Mouse (Mus musculus) CD8-positive naive resting alpha-beta T cell, adult 2 months (primary cell): Measurements from ENCODE around the gene Glb1l.

ENCODE experiments used
- DNase-seq, 2 experiments: peaks; one replicate each; pipeline ENCODE4 v3.0.0; 2022; ENCODE audit warnings: low read depth in 2 of 2, low spot score in 2 of 2

The Glb1l gene

DNA sequence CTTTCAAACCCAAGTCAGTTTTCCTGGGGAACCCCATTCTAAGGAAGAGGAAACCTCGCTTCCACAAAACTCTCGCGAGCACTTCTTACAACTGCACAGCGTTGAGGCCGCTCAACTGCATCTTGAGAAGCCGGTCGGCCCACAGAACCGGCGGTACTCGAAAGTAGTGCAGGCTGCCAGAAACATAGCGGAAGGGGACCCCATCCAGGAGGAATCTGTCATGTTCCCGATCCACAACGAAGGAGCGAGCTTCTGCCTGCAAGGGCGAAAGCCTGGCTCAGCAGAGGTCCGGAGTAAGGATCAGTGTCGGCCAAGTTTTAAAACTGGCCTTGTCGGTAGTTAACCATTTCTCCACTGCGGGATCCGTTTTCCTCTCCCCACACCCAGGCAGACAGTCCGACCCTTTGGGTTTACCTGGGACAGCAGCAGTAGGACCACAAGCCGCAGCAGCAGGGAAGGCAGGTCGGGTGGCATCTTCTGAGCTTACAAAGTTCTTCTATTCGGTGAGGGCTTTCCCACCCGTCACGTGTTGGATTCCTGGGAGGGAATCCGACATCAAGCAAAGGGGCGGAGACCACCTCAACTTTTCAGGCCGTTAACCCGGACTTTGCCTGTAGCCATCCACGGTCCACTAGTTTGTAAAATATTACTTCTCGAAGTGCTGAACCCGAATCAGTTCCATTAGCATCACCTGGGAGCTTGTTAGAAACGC is 1.5 kb downstream of the Glb1l start:
- DNase-seq: no peak

DNA sequence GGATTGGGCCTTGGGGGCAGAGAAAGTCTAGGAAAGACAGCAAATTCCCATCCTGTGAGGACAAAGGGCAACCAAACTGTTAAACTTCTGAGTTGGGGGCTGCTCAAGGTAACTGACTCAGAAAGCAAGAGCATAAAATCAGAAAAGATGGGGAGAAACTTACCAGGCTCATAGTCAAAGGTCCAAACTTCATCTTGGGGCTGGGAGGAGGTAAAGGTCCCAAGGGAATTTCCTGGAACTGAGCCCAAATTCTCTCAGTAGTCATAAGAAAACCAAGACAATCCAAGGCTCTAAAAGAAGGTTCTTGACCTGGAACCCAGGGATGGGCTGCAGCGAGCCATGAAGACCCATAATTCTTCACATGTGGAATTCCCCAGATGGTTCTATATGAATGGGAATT is 9.4 kb downstream of the Glb1l start:
- DNase-seq: no peak

DNA sequence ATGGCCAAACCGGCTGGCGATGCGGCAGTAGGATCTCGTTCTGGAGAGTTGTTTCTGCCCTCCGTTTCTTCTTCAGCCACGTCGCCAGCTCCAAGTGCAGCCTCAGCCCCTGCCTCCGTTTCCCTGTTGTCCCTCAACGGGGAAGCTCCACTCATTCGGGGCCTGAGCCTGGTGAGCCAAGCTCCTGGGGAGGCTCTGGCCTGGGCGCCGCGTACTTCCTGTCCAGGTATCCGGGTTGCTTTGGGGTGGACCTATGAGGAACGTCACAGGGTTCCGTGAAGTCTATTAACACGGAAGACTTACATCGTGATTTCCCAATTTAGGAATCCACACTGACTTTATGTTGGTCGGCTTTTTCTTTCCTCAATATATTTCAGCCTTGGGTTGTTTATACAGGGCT is 18.2 kb downstream of the Glb1l start:
- DNase-seq: no peak

DNA sequence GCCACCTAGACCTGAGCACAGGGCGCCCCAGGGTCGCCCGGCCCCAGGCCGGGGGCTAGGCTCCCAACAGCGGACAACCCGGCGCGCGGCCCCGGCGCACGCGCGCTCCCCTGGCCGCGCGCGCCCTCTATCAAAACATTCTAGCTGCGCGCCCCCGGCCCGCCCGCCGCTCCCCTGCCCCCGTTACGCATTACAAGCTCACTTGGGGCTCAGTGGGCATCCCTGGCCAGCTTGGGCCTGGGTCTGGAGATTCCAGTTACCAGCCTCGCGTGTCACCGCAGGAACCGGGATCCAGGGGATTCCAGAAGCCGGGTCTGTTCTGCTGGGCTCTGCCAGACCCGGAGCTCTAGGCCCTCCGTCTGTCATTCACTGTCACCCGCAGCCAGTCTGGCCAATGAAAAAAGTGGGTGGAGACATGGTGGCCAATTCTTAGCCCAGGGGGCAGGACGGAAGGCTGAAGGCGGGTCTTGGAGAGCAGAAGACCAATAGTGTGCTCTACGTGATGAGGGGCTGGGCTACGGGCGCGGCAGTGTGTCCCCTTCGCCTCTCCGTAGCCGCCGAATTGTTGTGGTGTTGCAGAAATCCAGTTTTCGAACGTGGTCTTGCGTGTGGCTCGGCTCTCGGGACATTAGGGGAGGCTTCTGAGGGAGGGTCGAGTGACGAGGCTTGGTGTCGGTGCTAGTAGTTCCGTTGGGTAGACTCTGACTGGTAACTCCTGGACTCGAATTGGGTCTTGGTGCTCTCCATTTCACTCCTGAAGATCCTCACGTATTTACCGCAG is 18.8 kb downstream of the Glb1l start, which contains the start of the genes Ankzf1 and Atg9a:
Gene Ankzf1, plus strand, starts transcription at position 530 of the 781 bp plus-strand sequence.
Gene Atg9a, minus strand, starts transcription at position 575 of the 781 bp plus-strand sequence.
- peak; percentile 92 to 93 for DNase-seq

DNA sequence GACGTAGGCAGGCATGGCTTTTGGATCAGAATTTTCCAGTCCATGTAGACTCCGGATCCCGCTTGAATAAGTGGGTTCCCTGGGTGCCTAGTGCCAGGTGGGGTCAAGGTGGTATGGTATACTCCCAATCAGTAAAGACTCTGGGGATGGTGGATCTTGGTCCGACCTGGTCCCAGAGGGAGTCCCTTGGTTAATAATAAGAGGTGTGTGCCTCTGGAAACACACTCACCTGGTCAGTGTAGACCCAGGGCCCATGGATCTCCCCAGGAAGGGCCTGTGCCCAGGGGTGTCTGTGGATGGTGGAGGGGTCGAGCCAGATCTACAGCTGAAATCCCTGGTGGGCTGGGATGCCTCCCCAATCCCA is 19.4 kb downstream of the Glb1l start:
- no peak for DNase-seq

DNA sequence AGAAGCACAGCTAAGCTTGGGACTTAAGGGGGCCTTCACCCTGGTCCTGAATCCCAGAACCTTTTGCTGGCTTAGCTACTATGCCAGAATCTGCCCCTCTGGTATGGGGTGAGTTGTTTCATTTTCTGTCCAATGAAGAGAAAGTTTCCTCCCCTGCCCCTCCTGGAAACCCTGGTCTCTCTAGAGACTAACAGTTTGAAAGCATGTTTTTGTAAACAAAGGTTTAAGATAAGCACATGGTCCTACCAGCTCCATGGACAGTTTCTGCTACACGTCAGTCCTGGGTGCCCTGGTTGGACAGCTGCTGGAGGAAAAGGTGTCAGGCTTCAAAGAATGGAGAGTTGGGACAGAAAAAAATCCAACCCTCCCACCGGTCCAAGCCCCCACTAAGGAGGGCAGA is 20.0 kb downstream of the Glb1l start:
- DNase-seq: no peak

DNA sequence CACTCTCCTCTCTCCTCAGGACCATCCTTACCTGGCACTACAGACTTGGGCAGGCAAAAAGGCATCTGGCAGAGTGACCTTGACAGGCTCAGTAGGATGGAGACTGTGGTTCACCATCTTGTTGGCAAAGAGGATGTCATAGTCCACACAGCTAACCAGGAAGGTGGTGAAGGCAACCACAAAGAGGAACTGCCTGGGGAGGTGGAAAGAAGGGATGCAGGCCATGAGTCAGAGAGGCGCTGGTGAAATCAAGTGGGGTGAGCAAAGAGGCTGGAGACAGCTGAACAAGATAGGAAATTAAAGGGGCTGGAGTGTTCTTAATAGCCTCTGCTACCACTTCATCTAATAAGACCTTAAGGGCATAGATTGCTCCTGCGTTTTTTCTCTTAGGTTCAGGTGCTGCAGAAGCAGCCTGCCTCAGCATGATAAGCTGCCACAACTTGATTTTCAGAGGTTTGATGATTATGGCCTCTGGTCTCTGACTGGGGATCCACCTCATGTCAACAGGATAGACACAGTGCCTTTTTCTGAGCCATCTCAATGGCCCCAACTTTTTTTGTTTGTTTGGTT is 22.6 kb downstream of the Glb1l start:
- no peak for DNase-seq

DNA sequence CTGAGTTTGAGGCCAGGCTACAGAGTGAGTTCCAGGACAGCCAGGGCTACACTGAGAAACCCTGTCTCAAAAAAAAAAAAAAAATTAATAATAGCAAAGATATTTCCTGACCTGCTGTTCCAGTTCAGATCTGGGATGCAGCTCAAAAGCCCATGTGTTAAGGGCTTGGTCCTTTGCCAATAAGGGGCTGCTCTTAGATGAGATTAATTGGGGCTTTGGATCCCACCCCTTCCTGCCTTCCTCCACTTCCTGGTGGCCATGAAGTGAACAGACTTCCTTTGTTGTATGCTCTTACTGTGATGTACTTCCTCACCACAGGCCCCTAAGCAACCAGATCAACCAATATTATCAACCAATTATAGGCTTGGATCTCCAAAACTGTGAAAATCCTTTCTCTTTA is 23.5 kb downstream of the Glb1l start:
- DNase-seq: no peak

DNA sequence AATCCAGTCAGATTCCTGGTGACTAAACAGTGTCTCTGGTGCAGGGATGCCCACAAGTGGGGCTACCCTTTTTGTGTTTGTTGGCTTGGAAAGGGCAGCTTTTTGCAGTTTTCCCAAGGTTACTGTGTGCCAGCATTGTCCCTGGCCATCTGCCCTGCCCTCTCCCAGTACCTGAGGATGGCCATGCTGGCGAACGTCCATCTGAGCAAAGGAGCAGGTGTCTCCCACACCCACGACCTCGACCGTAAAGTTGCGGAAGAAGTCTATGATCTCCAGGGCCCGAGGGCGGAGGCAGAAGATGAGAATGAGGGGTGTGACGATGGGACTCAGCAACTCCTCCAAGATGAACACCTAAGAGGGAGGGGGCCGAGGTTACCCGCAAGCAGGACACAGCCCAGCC is 25.1 kb downstream of the Glb1l start:
- no peak for DNase-seq

DNA sequence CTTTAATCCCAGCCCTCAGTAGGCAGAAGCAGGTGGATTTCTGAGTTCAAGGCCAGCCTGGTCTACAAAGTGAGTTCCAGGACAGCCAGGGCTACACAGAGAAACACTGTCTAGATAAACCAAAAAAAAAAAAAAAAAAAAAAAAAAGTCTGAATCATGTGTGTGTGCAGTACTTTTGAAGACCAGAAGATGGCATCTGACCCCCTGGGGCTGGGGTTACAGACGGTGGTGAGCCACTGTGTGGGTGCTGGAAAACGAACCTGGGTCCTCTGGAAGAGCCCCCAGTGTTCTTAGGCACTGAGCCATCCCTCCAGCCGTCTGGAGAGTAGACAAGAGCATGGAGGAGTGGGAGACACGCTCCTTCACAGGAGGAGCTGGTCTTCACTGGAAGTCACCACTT is 28.5 kb downstream of the Glb1l start:
- no peak for DNase-seq

DNA sequence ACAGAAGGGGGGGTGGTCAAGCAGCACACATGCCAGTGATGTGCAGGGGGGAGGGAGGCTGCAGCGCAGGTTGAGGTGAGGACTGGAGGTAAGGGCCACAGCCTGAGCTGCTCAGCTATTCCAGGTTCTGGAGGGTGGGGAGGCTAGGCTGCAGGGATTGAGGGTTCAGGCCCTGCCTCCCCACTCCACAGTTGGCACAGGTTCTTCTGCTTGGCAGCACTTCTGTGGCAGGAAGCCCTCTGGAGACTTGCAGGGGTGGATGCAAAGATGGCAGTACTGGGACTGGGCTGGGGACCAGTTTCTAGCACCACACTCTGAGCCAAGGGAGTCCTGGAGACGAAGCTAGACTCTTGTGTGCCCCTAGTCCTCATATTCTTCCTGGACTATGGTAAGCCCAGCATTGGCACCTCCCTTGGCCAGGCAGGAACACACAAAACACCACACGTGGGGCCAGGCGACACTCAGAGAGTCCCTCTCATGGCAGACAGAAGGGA is 29.2 kb downstream of the Glb1l start:
- no peak for DNase-seq

DNA sequence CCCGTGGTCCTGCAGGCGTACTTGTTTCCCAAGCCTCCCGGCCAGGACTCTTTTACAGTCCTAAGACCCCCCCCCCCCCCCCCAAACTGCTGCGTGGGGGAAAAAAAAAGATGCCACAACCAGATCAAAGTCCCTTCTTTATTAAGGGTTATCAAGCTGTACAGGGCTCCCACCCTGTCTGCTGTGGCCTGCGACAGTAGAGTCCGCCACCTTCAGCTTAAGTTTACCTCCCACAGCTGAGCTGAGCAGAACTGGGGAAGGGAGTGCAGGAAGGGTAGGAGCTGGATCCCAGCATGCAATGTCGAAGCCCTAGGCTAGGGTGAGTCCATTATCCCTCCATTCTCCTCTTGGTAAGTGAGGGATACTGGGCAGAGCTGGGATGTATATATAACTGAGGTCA is 29.9 kb downstream of the Glb1l start:
- DNase-seq: no peak

DNA sequence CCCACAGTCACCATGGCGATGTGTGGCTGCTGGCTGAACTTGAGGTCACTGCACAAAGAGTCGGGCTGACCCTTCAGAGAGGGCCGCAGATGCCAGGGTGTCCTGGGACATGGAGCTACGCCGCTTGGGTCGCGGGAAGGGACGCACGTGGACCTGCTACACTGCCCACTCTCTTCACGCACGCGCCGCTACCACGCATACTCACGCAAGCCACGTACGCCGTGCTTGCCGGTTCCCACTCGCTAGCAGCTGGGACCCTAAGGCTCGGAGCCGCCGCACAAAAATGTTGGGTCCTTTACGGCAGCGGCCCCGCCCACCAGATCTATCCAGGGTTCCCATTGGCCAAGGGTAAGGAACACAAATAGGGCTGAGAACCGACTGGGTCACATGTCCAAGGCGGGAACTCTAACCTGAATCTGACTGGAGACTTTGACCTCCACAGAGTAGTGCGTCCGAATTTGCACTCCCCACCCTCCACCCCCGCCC is 30.5 kb downstream of the Glb1l start, which contains the start of gene Abcb6:
Gene Abcb6, minus strand, starts transcription at position 288 of the 486 bp plus-strand sequence.
- DNase-seq: peak; percentile 66 to 73

DNA sequence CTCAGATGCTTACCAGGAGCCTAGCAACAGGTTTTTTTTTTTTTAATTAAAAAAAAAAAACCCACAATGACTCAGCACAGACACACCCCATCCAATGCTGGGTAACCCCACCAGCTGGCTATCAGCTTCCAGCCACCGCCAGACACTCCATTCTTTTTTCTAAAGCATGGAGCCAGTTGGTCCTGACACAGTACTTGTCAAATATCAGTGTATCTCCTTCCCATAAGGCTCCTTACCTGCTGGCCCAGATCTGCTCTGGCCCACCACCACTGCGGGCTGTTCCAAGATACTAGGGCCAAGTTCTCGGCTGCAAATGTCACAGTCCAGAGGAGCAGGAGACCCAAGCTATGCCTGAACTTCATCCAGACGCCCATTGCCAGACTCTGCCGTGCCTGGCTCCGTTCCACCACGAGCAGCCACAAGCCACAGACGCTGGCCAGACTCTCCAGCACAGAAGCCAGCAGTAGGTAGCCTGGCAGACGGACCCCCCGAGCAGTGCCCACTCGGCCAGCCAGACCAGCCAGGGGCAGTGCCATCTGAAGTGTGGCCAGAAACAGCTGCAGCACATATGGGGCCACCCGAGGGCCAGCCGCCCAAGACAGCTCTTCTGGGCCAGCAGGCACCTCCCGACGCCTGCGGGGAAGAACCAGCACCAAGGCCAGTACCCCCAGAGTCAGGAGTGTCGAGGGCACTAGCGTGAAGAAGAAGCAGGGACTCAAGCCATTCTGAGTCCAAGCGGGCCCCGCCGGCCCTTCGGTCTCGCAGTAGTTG is 31.1 kb downstream of the Glb1l start:
- peak in 1 of 2 experiments; percentile 6 for DNase-seq

DNA sequence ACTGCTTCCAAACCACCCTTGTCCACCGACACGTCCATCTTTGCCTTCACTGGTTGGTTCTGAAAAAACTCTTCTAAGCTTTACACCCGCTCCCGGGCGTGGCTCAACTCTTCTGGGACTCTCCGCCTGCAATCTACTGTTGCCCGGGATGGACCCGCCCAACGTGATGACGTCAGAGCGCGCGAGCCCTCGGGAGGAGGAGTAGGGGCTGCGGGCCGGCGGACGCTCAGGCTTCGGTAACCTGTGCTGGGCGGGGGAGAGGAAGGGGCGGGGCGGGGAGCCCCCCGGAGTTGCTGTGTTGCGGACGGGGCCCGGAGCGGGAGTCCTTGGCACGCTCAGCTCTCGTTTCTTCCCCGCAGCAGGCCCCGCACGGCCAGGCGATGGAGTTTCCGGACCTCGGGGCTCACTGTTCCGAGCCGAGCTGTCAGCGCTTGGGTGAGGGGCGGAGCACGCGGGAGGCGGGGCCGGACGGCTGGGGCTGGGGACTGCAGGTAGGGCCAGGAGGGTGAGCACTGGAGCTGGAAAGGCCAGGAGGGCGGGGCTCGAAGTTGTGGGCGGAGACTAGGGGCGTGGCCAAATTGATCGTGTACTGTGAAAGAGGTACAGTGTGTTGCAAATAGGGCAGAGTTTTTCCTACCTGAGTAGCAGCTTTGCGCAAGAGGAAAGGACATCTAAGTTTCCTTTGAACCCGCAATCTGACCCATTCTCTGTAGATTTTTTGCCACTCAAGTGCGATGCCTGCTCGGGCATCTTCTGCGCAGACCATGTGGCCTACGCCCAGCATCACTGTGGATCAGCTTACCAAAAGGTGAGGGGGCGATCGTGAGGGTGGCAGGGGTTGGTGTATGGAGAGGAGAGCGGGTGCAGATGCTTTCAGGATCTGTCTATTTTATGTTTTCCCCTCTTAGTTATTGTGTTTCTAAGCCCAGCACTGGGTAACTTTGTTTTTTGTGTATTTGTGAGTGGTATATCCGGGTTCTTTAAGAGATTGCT is 41.8 kb downstream of the Glb1l start, which contains the start of gene Zfand2b:
Gene Zfand2b, plus strand, starts transcription at position 175 of the 993 bp plus-strand sequence.
- peak; percentile 95 to 99 for DNase-seq

DNA sequence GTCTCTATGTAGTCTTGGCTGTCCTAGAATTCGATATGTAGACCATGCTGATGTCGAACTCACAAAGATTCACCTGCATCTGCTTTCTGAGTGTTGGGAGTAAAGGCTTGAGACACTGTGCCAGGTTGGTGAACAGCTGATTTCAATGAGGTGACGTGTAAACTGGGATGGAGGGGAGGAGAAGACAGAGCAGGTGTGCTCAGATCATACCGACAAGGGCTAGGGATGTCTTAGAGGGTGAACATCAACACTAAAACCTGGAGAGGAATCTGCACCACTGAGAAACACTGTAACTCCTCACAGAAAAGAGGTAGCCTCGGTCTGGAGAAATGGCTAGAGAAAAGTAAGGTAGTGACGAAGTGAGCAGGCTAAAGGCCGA is 42.5 kb downstream of the Glb1l start:
- DNase-seq: no peak

DNA sequence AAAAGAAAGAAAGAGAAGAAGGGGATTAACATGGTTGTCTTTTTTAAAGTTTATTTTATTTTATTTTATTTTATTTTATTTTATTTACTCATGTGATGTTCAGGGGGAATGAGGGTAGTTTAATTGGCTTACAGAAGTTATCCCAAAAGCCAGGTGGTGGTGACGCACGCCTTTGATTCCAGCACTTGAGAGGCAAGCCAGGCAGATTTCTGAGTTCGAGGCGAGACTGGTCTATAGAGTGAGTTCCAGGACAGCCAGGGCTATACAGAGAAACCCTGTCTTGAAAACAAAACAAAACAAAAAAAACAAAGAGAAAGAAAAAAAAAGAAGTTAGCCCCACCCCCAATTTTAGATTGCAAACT is 50.4 kb downstream of the Glb1l start:
- DNase-seq: no peak

DNA sequence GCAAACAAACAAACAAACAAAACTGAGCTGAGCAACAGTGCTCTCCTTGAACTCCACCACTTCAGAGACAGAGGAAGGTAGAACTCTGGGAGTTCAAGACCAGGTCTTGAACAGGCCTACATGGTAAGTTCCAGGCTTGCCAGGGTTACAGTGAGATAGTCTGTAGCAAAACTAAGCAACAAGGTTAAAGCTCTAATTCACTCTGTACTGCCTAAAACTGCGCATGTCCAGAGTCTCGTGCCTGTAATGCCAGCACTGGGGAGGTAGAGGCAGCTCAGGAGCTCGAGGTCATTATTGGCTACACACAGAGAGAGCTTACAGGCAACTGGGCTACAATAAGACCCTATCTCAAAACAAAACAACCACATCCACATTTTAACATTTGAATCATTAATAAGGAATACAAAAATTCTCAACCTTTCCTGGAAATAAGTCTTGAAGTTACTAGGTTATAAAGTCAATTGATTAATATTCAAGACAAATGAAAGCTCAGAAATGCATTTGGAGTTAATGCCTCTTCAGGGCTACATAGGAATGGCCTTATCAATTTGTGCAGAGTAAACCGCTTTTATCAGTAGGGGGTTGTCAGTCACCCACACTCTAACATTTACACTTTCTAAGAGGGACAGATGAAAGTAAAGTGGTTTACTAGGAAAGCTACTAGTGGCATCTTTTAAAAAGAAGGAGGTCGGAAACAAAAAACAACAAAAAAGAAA is 50.9 kb downstream of the Glb1l start:
- DNase-seq: no peak

DNA sequence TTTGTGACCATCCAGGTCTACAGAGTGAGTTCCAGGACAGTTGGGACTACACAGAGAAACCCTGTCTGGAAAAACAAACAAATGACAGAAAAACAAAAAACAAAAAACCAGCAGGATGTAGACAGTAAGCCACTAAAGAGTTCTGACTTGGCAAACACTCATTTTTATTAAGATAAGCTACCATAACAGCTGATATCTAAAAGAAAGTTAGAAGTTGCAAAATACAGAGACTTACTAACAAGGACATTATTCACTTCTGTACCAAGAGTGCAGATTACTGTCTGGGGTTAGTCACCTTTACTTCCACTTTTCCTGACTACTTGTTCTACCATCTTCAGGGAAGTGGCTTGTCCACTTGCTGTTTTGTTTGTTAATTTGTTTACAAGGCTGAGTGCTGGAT is 51.6 kb downstream of the Glb1l start:
- DNase-seq: no peak
